Mouse (Mus musculus) G1E (cell line): ENCODE data around the gene Slc24a2. TPM values are rescaled to one million over a fixed set of nuclear protein-coding genes. Genes with fewer than 3 reads are reported as not detected.

ENCODE experiments used
- ATAC-seq: 2 replicates; pipeline ENCODE4 v1.8.0; 2016; ENCODE audit warnings: mild to moderate bottlenecking; ENCODE audit not compliant: insufficient number of reproducible peaks, poor library complexity, low FRiP score, severe bottlenecking; ENCODE audit errors: extremely low read depth
- DNase-seq: peaks from one replicate; pipeline ENCODE4 v3.0.0; 2012; ENCODE audit warnings: low spot score
- H3K27me3 ChIP-seq: 2 replicates; pipeline ENCODE4 v1.6.1; 2012; ENCODE audit warnings: mild to moderate bottlenecking, low read length, inconsistent platforms; ENCODE audit not compliant: insufficient read depth
- H3K36me3 ChIP-seq: replicated peaks from 2 replicates; pipeline ENCODE3; 2012; ENCODE audit warnings: mild to moderate bottlenecking, inconsistent platforms
- H3K4me1 ChIP-seq: 2 replicates; pipeline ENCODE4 v1.6.1; 2012; ENCODE audit warnings: low read depth, low read length, inconsistent platforms, mixed read lengths; ENCODE audit not compliant: insufficient read depth
- H3K4me3 ChIP-seq: 2 replicates; pipeline ENCODE4 v1.5.1; 2012; ENCODE audit warnings: low read depth, mild to moderate bottlenecking, inconsistent platforms, low read length, moderate library complexity, mixed read lengths
- H3K9me3 ChIP-seq: replicated peaks from 2 replicates; pipeline ENCODE4 v1.6.1; 2012; ENCODE audit warnings: inconsistent platforms
- CTCF ChIP-seq: IDR thresholded peaks from 2 replicates; pipeline ENCODE4 v1.5.1; 2012; ENCODE audit warnings: low read depth, low read length, inconsistent platforms, mixed read lengths
- GATA1 ChIP-seq: IDR thresholded peaks from 2 replicates; pipeline ENCODE4 v1.6.1; 2012; ENCODE audit warnings: borderline replicate concordance, low read length, inconsistent platforms, mixed read lengths
- GATA2 ChIP-seq: IDR thresholded peaks from 2 replicates; pipeline ENCODE4 v1.6.1; 2012; ENCODE audit warnings: low read depth, low read length, inconsistent platforms, borderline replicate concordance
- POLR2AphosphoS5 ChIP-seq: IDR thresholded peaks from 2 replicates; pipeline ENCODE4 v1.6.1; 2012; ENCODE audit warnings: low read depth, low read length, inconsistent platforms; ENCODE audit not compliant: insufficient replicate concordance
- TAL1 ChIP-seq: conservative IDR thresholded peaks from 2 replicates; pipeline ENCODE4 v1.6.1; 2012; ENCODE audit warnings: low read depth, low read length, inconsistent platforms, mixed read lengths
- polyA plus RNA-seq: library from polyadenylated mRNA; stranded (reverse); fragments of >175 nt; gene quantifications from 2 replicates; pipeline ENCODE4 v1.2.3, GENCODE M21; 2012
- total RNA-seq, 2 experiments: library from RNA; stranded (forward) in 1 of 2; stranded (reverse) in 1 of 2; fragments of 200-1000 nt in 1 of 2; fragments of >200 nt in 1 of 2; fragmentation: Nextera tagmentation in 1 of 2; gene quantifications; 2 replicates each; pipeline ENCODE4 v1.2.3; 2014 to 2017

The Slc24a2 gene
- total and polyA plus RNA-seq, 3 experiments = 0.55 TPM; not detected in 2

- Histone ChIP-seq H3K27me3 (no peaks in the 10 kb centered on the region), H3K4me3 (no peak overlapping the region), H3K36me3 (no peaks in the 10 kb centered on the region), H3K4me1 (no peaks in the 10 kb centered on the region), H3K9me3 (no peaks in the 10 kb centered on the region; the same call in none of the 2 replicates)
- ATAC-seq (no peak), DNase-seq (no peak)
- TF ChIP-seq CTCF = no peak
- TF ChIP-seq GATA1 = no peak
- TF ChIP-seq GATA2 = no peak
- TF ChIP-seq POLR2AphosphoS5 = no peak
- TF ChIP-seq TAL1 = no peak
Observed at GRCm38 (mm10) chr4:87132525-87132924, 97.8 kb downstream of the Slc24a2 start.

- H3K36me3 ChIP-seq = no peaks in the 10 kb centered on the region
- TF ChIP-seq GATA2 = no peak
- TF ChIP-seq POLR2AphosphoS5 = no peak
- TF ChIP-seq CTCF = no peak
- TF ChIP-seq GATA1 = no peak
- no peak for TF ChIP-seq TAL1
- no peak overlapping the region for H3K4me3 ChIP-seq
- H3K27me3 ChIP-seq = no peaks in the 10 kb centered on the region
- peaks cover 3% of the 10 kb centered on the region for H3K9me3 ChIP-seq
- no peaks in the 10 kb centered on the region for H3K4me1 ChIP-seq
- no peak for ATAC-seq
- DNase-seq = no peak
Observed at GRCm38 (mm10) chr4:87126756-87127155, 103.5 kb downstream of the Slc24a2 start.

DNA sequence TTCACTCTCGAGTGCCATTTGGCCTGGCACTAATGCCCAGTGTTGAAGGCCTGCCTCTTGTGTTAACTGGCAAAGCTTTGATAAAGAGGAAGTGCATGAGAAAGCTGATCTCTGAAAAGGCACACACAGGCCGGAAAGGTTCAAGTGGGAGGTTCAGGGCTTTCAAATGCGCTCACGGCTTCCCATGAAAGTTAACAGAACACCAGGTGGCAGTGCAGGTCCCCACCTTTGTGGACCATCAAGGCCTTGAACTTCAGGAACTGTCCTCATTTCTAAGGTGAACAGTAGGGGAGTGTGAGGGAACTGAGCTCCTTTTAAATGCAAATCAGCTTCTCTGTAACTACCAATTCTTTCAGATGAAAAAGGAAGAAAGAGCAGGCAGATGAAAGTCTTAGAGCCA, 110.5 kb downstream of the Slc24a2 start:
- DNase-seq = no peak
- TF ChIP-seq POLR2AphosphoS5 (no peak), CTCF (no peak), GATA1 (no peak), TAL1 (no peak), GATA2 (no peak)

GRCm38 (mm10) chr4:87115726-87116125, 114.6 kb downstream of the Slc24a2 start:
- Histone ChIP-seq H3K27me3 (no peaks in the 10 kb centered on the region), H3K36me3 (no peaks in the 10 kb centered on the region), H3K4me1 (no peaks in the 10 kb centered on the region), H3K9me3 (peaks cover 7% of the 10 kb centered on the region), H3K4me3 (no peak overlapping the region)
- no peak for TF ChIP-seq POLR2AphosphoS5
- TF ChIP-seq GATA1 = no peak
- no peak for TF ChIP-seq TAL1
- no peak for TF ChIP-seq CTCF
- TF ChIP-seq GATA2 = no peak
- ATAC-seq = no peak
- no peak for DNase-seq

More for the DNA sequence above, 110.5 kb downstream of the Slc24a2 start:
- Histone ChIP-seq H3K9me3 (peaks cover 10% of the 10 kb centered on the region), H3K27me3 (no peaks in the 10 kb centered on the region), H3K4me3 (no peak overlapping the region), H3K4me1 (no peaks in the 10 kb centered on the region), H3K36me3 (no peaks in the 10 kb centered on the region)
- ATAC-seq = no peak

GRCm38 (mm10) chr4:87109331-87110059, 120.8 kb downstream of the Slc24a2 start:
- Histone ChIP-seq H3K4me3 (no peak overlapping the region), H3K4me1 (no peaks in the 10 kb centered on the region), H3K27me3 (no peaks in the 10 kb centered on the region), H3K9me3 (peaks cover 3% of the 10 kb centered on the region), H3K36me3 (no peaks in the 10 kb centered on the region)
- TF ChIP-seq CTCF (no peak), POLR2AphosphoS5 (no peak), GATA2 (no peak)
- no peak for DNase-seq
- no peak for ATAC-seq

GRCm38 (mm10) chr4:87100936-87101335, 129.3 kb downstream of the Slc24a2 start:
- Histone ChIP-seq H3K9me3 (peaks cover 15% of the 10 kb centered on the region), H3K4me1 (no peaks in the 10 kb centered on the region), H3K27me3 (no peaks in the 10 kb centered on the region), H3K36me3 (no peaks in the 10 kb centered on the region), H3K4me3 (no peak overlapping the region)
- ATAC-seq (no peak), DNase-seq (no peak)
- no peak for TF ChIP-seq TAL1
